Mouse (Mus musculus) heart, postnatal 0 days (tissue): ENCODE measurements around the gene Aim2. TPM values are rescaled to one million over a fixed set of nuclear protein-coding genes. Genes with fewer than 3 reads are reported as not detected.

Experiments
- ATAC-seq: fragments of 200-750 bp; cut with Nextera tagmentation; 2 replicates; pipeline ENCODE4 v1.8.0; 2017; ENCODE audit warnings: low read depth, moderate number of reproducible peaks, moderate library complexity; ENCODE audit not compliant: insufficient read depth
- DNase-seq: peaks from one replicate; pipeline ENCODE4 v3.0.0-alpha.2; 2016; ENCODE audit warnings: low spot score
- H3K27ac ChIP-seq: fragments of 300-500 bp; sonication (generic); 2 replicates; pipeline ENCODE4 v1.5.1; 2014; ENCODE audit warnings: low read depth, mild to moderate bottlenecking
- H3K27me3 ChIP-seq: fragments of 300-500 bp; sonication (generic); 2 replicates; pipeline ENCODE4 v1.6.1; 2014; ENCODE audit warnings: low read length, mixed read lengths; ENCODE audit not compliant: control insufficient read depth, insufficient read depth
- H3K36me3 ChIP-seq: fragments of 300-500 bp; sonication (generic); replicated peaks from 2 replicates; pipeline ENCODE4 v1.6.1; 2014; ENCODE audit warnings: low read length, mixed read lengths; ENCODE audit not compliant: control insufficient read depth, insufficient read depth
- H3K4me1 ChIP-seq: fragments of 300-500 bp; sonication (generic); 2 replicates; pipeline ENCODE4 v1.6.1; 2014; ENCODE audit warnings: antibody characterized with exemption; ENCODE audit not compliant: control insufficient read depth, insufficient read depth
- H3K4me2 ChIP-seq: fragments of 300-500 bp; sonication (generic); 2 replicates; pipeline ENCODE4 v1.6.1; 2014; ENCODE audit warnings: low read depth, mild to moderate bottlenecking, low read length, moderate library complexity
- H3K4me3 ChIP-seq: fragments of 300-500 bp; sonication (generic); 2 replicates; pipeline ENCODE4 v1.5.1; 2014; ENCODE audit warnings: low read depth, low read length
- H3K9ac ChIP-seq: fragments of 300-500 bp; sonication (generic); replicated peaks from 2 replicates; pipeline ENCODE4 v1.6.1; 2014; ENCODE audit warnings: low read depth, low read length, mixed read lengths
- H3K9me3 ChIP-seq: fragments of 300-500 bp; sonication (generic); replicated peaks from 2 replicates; pipeline ENCODE4 v1.6.1; 2016; ENCODE audit warnings: low read length; ENCODE audit not compliant: control insufficient read depth
- CTCF ChIP-seq: IDR thresholded peaks from 2 replicates; pipeline ENCODE4 v1.5.1; 2016; ENCODE audit warnings: antibody characterized with exemption, control low read depth, low read depth
- EP300 ChIP-seq: IDR thresholded peaks from 2 replicates; pipeline ENCODE4 v1.6.1; 2016; ENCODE audit warnings: antibody characterized with exemption, low read depth
- WGBS: fragments of 180-500 bp; shearing (Covaris S2); extraction: QIAGEN DNeasy Blood & Tissue Kit; methylation state at CpG from one replicate; pipeline ENCODE4 v1.1.7; 2014; 5-methylcytosine and 5-hydroxymethylcytosine counted together
- polyA plus RNA-seq: library from polyadenylated mRNA; unstranded; fragments of >200 nt; fragmentation: Nextera tagmentation; extraction: Ambion mirVana; gene quantifications from 2 replicates; pipeline ENCODE4 v1.2.1, GENCODE M21; 2015
- total RNA-seq: library from RNA; depleted of rRNA; stranded (reverse); fragments of >200 nt; gene quantifications from 2 replicates; pipeline ENCODE4 v1.2.3, GENCODE M21; 2014; ENCODE audit warnings: low replicate concordance

The Aim2 gene
- total and polyA plus RNA-seq, 2 experiments from 2014 or later = 0.19 to 1.3 TPM

GRCm38 (mm10) chr1:173335903-173336302 lies 14.8 kb upstream of the Aim2 start:
- H3K9ac ChIP-seq = no peak overlapping the region
- 43% methylated on average over 11 of the region's 11 CpGs for WGBS
- DNase-seq = no peak
- no peaks in the 10 kb centered on the region for H3K36me3 ChIP-seq
- H3K27ac ChIP-seq = no peak overlapping the region
- no peak overlapping the region for H3K4me2 ChIP-seq
- no peaks in the 10 kb centered on the region for H3K9me3 ChIP-seq
- no peaks in the 10 kb centered on the region for H3K4me1 ChIP-seq
- TF ChIP-seq CTCF (no peak), EP300 (no peak)
- no peaks in the 10 kb centered on the region for H3K27me3 ChIP-seq
- ATAC-seq = no peak
- no peak overlapping the region for H3K4me3 ChIP-seq

- H3K27me3 ChIP-seq = no peaks in the 10 kb centered on the region
- H3K4me3 ChIP-seq = no peak overlapping the region
- WGBS = 87% methylated on average over 10 of the region's 10 CpGs
These were observed 13.7 kb upstream of the Aim2 start for GRCm38 (mm10) chr1:173337008-173337407.

GRCm38 (mm10) chr1:173339543-173339942 lies 11.1 kb upstream of the Aim2 start:
- Histone ChIP-seq H3K4me3 (no peak overlapping the region), H3K36me3 (no peaks in the 10 kb centered on the region), H3K27ac (no peak overlapping the region), H3K4me2 (no peak overlapping the region), H3K4me1 (no peaks in the 10 kb centered on the region), H3K9me3 (no peaks in the 10 kb centered on the region), H3K27me3 (no peaks in the 10 kb centered on the region), H3K9ac (no peak overlapping the region)
- ATAC-seq (no peak), DNase-seq (peak; percentile 39)
- 2% methylated on average over 2 of the region's 2 CpGs for WGBS
- no peak for TF ChIP-seq EP300
- TF ChIP-seq CTCF = peak; percentile 93

More at GRCm38 (mm10) chr1:173337008-173337407, 13.7 kb upstream of the Aim2 start:
- Histone ChIP-seq H3K36me3 (no peaks in the 10 kb centered on the region), H3K9me3 (no peaks in the 10 kb centered on the region), H3K9ac (no peak overlapping the region), H3K27ac (no peak overlapping the region), H3K4me1 (no peaks in the 10 kb centered on the region), H3K4me2 (no peak overlapping the region)
- ATAC-seq (no peak), DNase-seq (no peak)
- no peak for TF ChIP-seq EP300
- no peak for TF ChIP-seq CTCF

GRCm38 (mm10) chr1:173342425-173342824 lies 8.3 kb upstream of the Aim2 start:
- H3K27ac ChIP-seq = no peak overlapping the region
- DNase-seq = no peak
- H3K36me3 ChIP-seq = no peaks in the 10 kb centered on the region
- WGBS = 80% methylated on average over 1 of the region's 1 CpGs
- no peak for TF ChIP-seq CTCF
- no peak for TF ChIP-seq EP300
- H3K9ac ChIP-seq = no peak overlapping the region
- H3K4me2 ChIP-seq = no peak overlapping the region
- H3K4me3 ChIP-seq = no peak overlapping the region
- H3K27me3 ChIP-seq = no peaks in the 10 kb centered on the region
- H3K4me1 ChIP-seq = no peaks in the 10 kb centered on the region
- no peaks in the 10 kb centered on the region for H3K9me3 ChIP-seq
- no peak for ATAC-seq

- ATAC-seq (no peak), DNase-seq (no peak)
- 58% methylated on average over 3 of the region's 3 CpGs for WGBS
- no peak overlapping the region for H3K4me3 ChIP-seq
- H3K9me3 ChIP-seq = no peaks in the 10 kb centered on the region
- no peaks in the 10 kb centered on the region for H3K36me3 ChIP-seq
- no peak for TF ChIP-seq CTCF
- TF ChIP-seq EP300 = no peak
- no peak overlapping the region for H3K9ac ChIP-seq
- H3K27me3 ChIP-seq = no peaks in the 10 kb centered on the region
- H3K4me1 ChIP-seq = no peaks in the 10 kb centered on the region
- H3K27ac ChIP-seq = no peak overlapping the region
- H3K4me2 ChIP-seq = no peak overlapping the region
These were observed 6.7 kb upstream of the Aim2 start for GRCm38 (mm10) chr1:173343934-173344333.

- no peaks in the 10 kb centered on the region for H3K36me3 ChIP-seq
- no peaks in the 10 kb centered on the region for H3K27me3 ChIP-seq
- H3K9ac ChIP-seq = no peak overlapping the region
- H3K27ac ChIP-seq = no peak overlapping the region
- H3K9me3 ChIP-seq = no peaks in the 10 kb centered on the region
- H3K4me1 ChIP-seq = no peaks in the 10 kb centered on the region; the same call in 1 of the 2 replicates
- no peak for DNase-seq
- TF ChIP-seq CTCF (no peak), EP300 (no peak)
- no peak overlapping the region for H3K4me3 ChIP-seq
- WGBS = 80% methylated on average over 4 of the region's 4 CpGs
- no peak overlapping the region for H3K4me2 ChIP-seq
- ATAC-seq = no peak
These were observed 5.6 kb upstream of the Aim2 start for GRCm38 (mm10) chr1:173345112-173345511.
